Mouse (Mus musculus) thymus, adult 2 months (tissue): ENCODE measurements around the gene Nox4. TPM values are rescaled to one million over a fixed set of nuclear protein-coding genes. Genes with fewer than 3 reads are reported as not detected.

Experiments used
- DNase-seq: peaks from one replicate; pipeline ENCODE4 v3.0.0; 2021
- H3K27ac ChIP-seq: fragments of 200-500 bp; 2 replicates; pipeline ENCODE4 v1.5.1; 2012; ENCODE audit warnings: low read length, control low read depth; ENCODE audit not compliant: control insufficient read depth, insufficient read depth
- H3K27me3 ChIP-seq: fragments of 200-500 bp; 2 replicates; pipeline ENCODE4 v1.6.1; 2012; ENCODE audit warnings: mild to moderate bottlenecking, low read length, moderate library complexity, mixed read lengths; ENCODE audit not compliant: control insufficient read depth, insufficient read depth
- H3K36me3 ChIP-seq: fragments of 200-500 bp; 2 replicates; pipeline ENCODE4 v1.6.1; 2012; ENCODE audit warnings: mild to moderate bottlenecking, low read length, moderate library complexity; ENCODE audit not compliant: control insufficient read depth, insufficient read depth
- H3K4me1 ChIP-seq: fragments of 200-500 bp; replicated peaks from 2 replicates; pipeline ENCODE4 v1.6.1; 2012; ENCODE audit warnings: low read length; ENCODE audit not compliant: control insufficient read depth, insufficient read depth
- H3K4me3 ChIP-seq: fragments of 200-500 bp; 2 replicates; pipeline ENCODE4 v1.5.1; 2012; ENCODE audit warnings: mild to moderate bottlenecking, low read length, control low read depth, moderate library complexity; ENCODE audit not compliant: control insufficient read depth, insufficient read depth
- CTCF ChIP-seq: fragments of 200-500 bp; IDR thresholded peaks from 2 replicates; pipeline ENCODE4 v1.5.1; 2012; ENCODE audit warnings: mild to moderate bottlenecking, control low read depth, low read length, moderate library complexity, borderline replicate concordance; ENCODE audit not compliant: control insufficient read depth, poor library complexity, insufficient read depth; ENCODE audit errors: extremely low read depth
- POLR2A ChIP-seq: fragments of 200-500 bp; IDR thresholded peaks from 2 replicates; pipeline ENCODE4 v1.6.1; 2012; ENCODE audit warnings: mild to moderate bottlenecking, low read length, control low read depth, moderate library complexity; ENCODE audit not compliant: control insufficient read depth, poor library complexity, insufficient read depth; ENCODE audit errors: extremely low read depth
- WGBS: fragments of 180-500 bp; shearing (Covaris S2); methylation state at CpG from one replicate; pipeline ENCODE4 v1.1.7; 2018; 5-methylcytosine and 5-hydroxymethylcytosine counted together
- polyA plus RNA-seq: library from polyadenylated mRNA; depleted of rRNA; stranded (reverse); fragments of >200 nt; gene quantifications from 2 replicates; pipeline ENCODE4 v1.2.3, GENCODE M21; 2012; rRNA removed

Nox4 gene
- polyA plus RNA-seq, 1 experiment, result 0.36 TPM

DNA sequence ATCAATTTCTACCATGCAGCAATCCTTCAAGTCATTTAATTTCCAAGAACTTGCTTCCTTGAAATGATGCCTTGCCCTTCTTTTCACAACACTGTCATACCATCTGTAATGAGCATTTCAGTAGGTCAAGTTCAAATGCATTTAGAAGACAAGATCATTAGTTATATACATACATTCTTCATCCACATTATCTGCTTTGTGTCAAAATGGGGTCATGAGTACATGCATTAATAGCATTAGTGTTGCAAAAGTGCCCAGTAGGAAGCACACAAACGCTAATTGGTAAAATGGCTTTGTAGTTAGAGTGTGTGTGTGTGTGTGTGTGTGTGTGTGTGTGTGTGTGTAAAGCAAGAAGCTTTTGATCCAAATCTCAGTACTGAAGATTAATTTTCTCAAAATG, 167.4 kb downstream of the Nox4 start:
- no peak for TF ChIP-seq POLR2A
- no peak for TF ChIP-seq CTCF
- Histone ChIP-seq H3K4me3 (no peak overlapping the region), H3K27me3 (no peaks in the 10 kb centered on the region), H3K4me1 (no peaks in the 10 kb centered on the region), H3K36me3 (no peaks in the 10 kb centered on the region), H3K27ac (no peak overlapping the region)
- DNase-seq, result no peak
- 78% methylated on average over 1 of the region's 1 CpGs for WGBS

Other genes starting within 250 kb of the Nox4 start
- not detected in 2 replicates for gene Vmn2r79, start 250.0 kb upstream of the Nox4 start, polyA plus RNA-seq
- 0.04 TPM in 1 of 2 replicates, not detected in the other for gene Tyr, start 247.4 kb downstream of the Nox4 start, polyA plus RNA-seq